Mouse (Mus musculus) Patski (cell line): ENCODE results near the gene Zdhhc22. TPM values are rescaled to one million over a fixed set of nuclear protein-coding genes. Genes with fewer than 3 reads are reported as not detected.
A peak's percentile ranks its signal among the peaks of the same experiment; 100 is the strongest.

Source experiments
- ATAC-seq: fragments of 100-300 bp; one replicate; pipeline ENCODE4 v1.8.0; 2021
- CTCF ChIA-PET: fragments of 350-600 bp; sonication (Branson Sonifier 250); formaldehyde crosslinking; loops from one replicate; lab custom pipeline; 2022; ENCODE audit warnings: inconsistent platforms; lab: Charles Lee
- POLR2A ChIA-PET: fragments of 350-600 bp; sonication (Branson Sonifier 250); formaldehyde crosslinking; loops from one replicate; lab custom pipeline; 2022; ENCODE audit warnings: antibody characterized with exemption, inconsistent platforms; lab: Charles Lee
- DNase-seq: peaks from one replicate; pipeline ENCODE4 v3.0.0-alpha.2; 2011; ENCODE audit warnings: low read depth, low spot score
- H3K27me3 ChIP-seq: fragments of 371-371 bp; one replicate; pipeline ENCODE4 v1.5.1; 2021
- CTCF ChIP-seq: fragments of 100-300 bp; IDR thresholded peaks from one replicate; pipeline ENCODE4 v1.5.1; 2021
- in situ Hi-C: fragments of 300-500 bp; cut with MboI; formaldehyde crosslinking; loops from 3 replicates; pipeline ENCODE4 v1.11.1; 2018; ENCODE audit warnings: low pct_unique_long_range_greater_than_20kb, mixed read lengths
- polyA plus RNA-seq: library from polyadenylated mRNA; unstranded; gene quantifications from one replicate; pipeline ENCODE4 v1.2.3, GENCODE M21; 2021

Zdhhc22 gene
- polyA plus RNA-seq, 1 experiment from 2014 or later, result not detected

DNA sequence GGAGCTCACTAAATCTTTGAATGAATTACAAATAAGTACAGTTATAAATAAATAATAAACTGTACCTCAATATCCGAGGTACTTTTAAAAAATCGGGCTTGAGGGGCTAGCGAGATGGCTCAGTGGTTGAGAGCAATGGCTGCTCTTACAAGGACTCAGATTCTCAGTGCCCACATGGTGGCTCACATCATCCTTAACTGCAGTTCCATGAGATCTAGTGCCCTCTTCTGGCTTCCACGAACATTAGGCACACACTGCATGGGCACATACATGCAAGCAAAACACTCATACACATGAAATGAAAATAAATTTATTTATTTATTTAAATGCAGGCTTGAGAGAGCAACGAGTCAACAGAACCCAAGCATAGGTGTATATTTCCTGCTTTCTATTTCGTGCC is 5.7 kb upstream of the Zdhhc22 start:
- ChIA-PET POLR2A (no interaction called here), CTCF (no interaction called here)
- H3K27me3 ChIP-seq, result peaks cover 39% of the 10 kb centered on the region
- no peak for DNase-seq
- no peak for ATAC-seq
- no peak for TF ChIP-seq CTCF
- in situ Hi-C loops, result no loop called here

DNA sequence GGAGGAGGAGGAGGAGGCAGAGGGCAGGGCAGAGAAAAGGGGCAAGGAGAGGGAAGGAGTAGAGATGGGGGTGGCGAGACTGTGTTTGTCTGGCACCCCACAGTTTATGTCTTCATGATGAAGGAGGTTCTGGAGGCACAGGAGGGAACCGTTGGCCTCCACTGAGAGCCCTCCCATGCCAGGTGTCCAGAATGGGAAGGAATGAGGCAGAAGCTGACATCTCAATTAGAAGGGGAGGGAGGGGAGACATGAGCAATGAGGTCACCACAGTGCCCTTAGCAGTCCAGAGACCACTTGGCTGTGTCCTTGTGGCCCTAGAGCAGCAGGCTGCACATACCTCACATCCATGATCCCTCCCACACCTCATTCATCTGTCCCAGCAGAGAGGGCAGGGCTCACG is 4.5 kb upstream of the Zdhhc22 start:
- H3K27me3 ChIP-seq, result peaks cover 46% of the 10 kb centered on the region
- in situ Hi-C loops, result no loop called here
- DNase-seq, result no peak
- TF ChIP-seq CTCF, result no peak
- ChIA-PET POLR2A (no interaction called here), CTCF (no interaction called here)
- no peak for ATAC-seq

DNA sequence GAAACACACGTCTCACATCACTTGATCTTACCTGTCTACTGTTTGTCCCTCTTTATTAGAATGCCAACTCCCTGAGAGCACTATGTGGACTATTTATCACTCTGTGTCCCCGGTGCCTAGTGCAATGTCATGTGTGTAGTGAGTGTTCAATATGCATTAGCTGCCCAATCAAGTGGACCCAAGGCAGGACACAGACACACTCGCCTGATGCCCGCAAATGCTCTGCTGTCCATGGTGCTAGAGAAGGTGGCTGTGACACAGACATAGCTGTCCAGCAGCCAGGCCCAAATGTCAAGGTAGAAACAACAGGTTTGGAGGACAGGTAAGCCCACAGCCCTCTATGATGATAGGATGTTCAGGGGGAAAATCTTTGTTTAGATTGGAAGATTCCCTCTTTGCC is 3.9 kb upstream of the Zdhhc22 start:
- no peak for TF ChIP-seq CTCF
- DNase-seq (no peak), ATAC-seq (no peak)
- peaks cover 52% of the 10 kb centered on the region for H3K27me3 ChIP-seq
- in situ Hi-C loops, result no loop called here
- ChIA-PET POLR2A (no interaction called here), CTCF (no interaction called here)

DNA sequence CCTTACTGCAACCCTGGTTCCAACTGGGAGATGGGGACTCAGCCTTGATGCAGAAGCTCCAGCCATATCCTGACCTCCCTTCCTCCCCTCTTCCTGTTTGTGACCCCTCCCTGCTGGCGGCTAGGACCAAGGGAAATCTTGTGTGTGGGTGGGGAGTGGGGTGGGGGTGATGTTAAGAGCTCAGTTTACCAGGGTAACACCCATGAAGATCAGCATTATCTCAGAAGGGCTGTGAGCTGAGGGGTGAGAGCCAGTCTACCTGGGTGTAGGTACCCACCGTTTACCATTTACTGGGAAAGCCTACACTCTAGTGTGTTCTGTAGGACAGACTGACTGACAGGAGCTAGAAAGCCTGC is 503 bp upstream of the Zdhhc22 start:
- DNase-seq (no peak), ATAC-seq (no peak)
- no peak for TF ChIP-seq CTCF
- CTCF ChIA-PET, result no interaction called here
- H3K27me3 ChIP-seq, result peaks cover 60% of the 10 kb centered on the region
- in situ Hi-C loops, result no loop called here
- POLR2A ChIA-PET, result no interaction called here

DNA sequence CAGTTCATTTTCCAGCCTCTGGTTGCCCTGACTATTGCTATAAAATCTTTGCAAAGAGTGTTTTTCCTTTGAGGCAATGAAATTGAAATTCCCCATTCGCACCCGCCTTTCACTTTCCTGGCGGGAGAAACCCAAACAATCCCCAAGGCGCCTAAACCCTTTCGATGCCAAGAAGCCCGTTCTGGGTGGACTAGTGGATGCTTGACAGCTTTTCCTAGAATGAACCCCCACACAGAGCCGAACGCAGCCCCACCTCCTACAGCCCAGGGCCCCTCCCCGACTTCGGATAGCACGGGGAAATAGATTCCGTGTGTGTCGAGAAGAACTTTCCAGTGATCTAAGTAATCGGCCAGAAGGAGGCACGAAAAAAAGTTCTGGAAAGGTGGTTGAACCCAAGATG is 852 bp downstream of the Zdhhc22 start:
- in situ Hi-C loops, result no loop called here
- no peak for DNase-seq
- ChIA-PET CTCF (interaction anchor here (1.2 kb wide), 1 partner anchor 11 kb away, joined by 3 read pairs; no protein-coding TSS in a partner anchor), POLR2A (no interaction called here)
- ATAC-seq, result no peak
- H3K27me3 ChIP-seq, result peaks cover 66% of the 10 kb centered on the region
- no peak for TF ChIP-seq CTCF

DNA sequence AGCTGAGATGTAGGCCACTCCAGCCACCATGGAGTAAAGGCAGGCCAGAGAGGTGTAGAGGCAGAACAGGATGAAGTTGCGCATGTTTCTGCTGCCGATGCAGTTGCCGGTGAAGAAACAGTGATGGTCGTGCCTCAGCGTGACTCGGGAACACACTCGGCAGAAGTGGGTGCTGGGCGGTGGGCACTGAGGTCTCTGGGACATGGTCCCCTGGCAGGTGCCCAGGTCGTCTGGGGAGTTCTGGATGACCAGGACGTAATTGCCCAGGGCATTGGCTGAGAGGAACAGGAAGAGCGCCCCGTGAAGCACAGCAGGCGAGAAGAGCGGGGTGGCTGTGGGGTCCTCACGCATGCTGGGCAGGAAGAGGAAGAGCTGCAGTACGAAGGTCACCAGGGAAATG is 2.0 kb downstream of the Zdhhc22 start:
- TF ChIP-seq CTCF, result no peak
- H3K27me3 ChIP-seq, result peaks cover 69% of the 10 kb centered on the region
- CTCF ChIA-PET, result no interaction called here
- ATAC-seq (no peak), DNase-seq (no peak)
- POLR2A ChIA-PET, result no interaction called here
- in situ Hi-C loops, result no loop called here

DNA sequence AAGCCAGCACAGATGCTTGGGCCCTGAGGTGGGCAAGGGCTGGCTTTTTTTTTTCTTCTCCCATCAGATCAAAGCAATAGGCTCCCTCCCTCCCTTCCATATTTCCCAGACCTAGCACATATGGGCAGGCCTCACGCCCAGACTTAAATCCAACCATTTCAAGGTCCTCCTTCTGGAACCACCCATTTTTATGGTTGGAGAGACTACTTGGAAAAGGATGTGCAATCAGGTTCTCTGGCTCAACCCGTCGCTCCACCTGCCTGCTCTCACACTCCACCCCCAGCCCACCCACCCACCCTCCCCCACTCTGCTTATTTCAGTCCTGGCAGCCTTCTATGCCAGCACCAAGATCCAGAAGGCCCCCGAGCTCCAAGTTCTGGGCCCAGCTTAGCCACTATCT is 3.7 kb downstream of the Zdhhc22 start:
- CTCF ChIA-PET, result no interaction called here
- peaks cover 64% of the 10 kb centered on the region for H3K27me3 ChIP-seq
- DNase-seq (no peak), ATAC-seq (no peak)
- TF ChIP-seq CTCF, result no peak
- in situ Hi-C loops, result no loop called here
- POLR2A ChIA-PET, result no interaction called here

DNA sequence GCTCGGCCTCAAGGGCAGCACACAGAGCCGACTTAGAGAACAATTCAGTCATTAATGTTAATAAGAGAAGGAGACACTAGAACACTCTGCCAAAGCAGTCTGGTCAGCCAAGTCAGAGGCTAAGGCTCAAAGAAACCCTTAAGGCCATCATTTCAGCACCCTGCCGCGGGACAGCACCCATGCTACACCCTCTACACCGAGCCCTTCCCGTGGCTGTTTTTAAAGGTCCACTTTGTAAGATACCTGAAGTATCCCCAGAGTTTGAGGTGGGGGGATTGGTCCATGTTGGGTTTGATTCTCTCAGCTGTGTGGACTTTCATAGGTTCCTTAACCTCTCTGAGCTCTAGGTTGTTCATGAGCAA is 6.1 kb downstream of the Zdhhc22 start:
- ATAC-seq, result peak; percentile 31
- ChIA-PET POLR2A (no interaction called here), CTCF (no interaction called here)
- in situ Hi-C loops, result no loop called here
- no peak for DNase-seq
- peaks cover 50% of the 10 kb centered on the region for H3K27me3 ChIP-seq
- TF ChIP-seq CTCF, result no peak

DNA sequence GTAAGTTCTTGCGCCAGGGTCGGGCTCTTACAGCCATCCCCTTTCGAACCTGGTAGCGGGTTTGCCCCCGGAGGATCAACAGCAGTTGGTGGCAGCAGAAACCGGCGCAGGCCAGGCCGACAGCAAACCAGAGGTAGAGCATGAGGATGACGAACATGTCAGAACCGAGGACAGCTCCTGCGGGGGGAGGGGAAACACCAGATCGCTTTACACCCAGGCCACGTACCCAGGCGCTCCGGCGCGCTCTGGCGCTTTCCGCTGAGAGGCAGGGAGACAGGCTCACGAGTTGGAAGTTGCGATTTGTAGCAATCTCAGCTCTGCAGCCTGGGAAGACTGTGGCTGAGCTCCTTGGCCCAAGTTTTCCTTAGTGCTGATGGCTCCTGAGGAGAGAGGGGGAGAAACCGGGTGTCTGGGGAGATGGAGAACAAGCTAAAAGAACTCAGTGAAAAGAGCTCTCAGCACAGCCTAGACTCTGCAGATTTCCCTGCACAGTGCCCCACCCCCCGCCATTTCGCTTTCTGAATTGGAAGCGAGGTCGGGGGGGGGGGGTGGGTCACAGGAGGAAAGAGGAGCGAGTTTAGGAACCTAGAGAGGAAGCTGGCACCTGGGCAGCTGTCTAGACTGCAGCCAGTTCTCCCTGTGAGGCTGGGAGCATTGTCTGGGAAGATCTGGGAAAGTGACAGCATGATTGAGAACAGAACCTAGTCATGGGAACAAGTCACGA is 6.6 kb downstream of the Zdhhc22 start:
- in situ Hi-C loops, result no loop called here
- ATAC-seq (peak; percentile 17), DNase-seq (no peak)
- peaks cover 48% of the 10 kb centered on the region for H3K27me3 ChIP-seq
- TF ChIP-seq CTCF, result no peak
- POLR2A ChIA-PET, result no interaction called here
- CTCF ChIA-PET, result no interaction called here

DNA sequence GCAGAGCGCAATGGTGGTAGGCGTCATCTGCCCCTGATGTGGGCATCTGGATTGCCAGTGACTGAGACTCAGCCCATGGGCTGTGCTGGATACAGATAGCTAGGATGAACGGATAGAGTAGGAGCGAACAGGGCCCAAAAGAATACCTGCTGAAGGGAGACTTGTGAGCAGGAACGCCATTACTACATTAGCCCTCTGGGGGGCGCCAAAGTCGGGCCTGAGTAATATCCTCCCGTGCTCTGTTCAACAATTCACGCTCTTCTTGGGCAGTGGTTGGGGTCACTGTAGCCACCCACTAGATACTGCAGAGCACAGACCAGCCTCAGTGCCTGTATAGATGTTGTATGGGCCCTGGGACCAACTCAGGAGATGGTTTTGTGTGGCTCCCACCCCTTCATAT is 9.1 kb downstream of the Zdhhc22 start:
- in situ Hi-C loops, result no loop called here
- ChIA-PET CTCF (no interaction called here), POLR2A (no interaction called here)
- ATAC-seq, result no peak
- H3K27me3 ChIP-seq, result peaks cover 36% of the 10 kb centered on the region
- TF ChIP-seq CTCF, result no peak
- DNase-seq, result no peak

DNA sequence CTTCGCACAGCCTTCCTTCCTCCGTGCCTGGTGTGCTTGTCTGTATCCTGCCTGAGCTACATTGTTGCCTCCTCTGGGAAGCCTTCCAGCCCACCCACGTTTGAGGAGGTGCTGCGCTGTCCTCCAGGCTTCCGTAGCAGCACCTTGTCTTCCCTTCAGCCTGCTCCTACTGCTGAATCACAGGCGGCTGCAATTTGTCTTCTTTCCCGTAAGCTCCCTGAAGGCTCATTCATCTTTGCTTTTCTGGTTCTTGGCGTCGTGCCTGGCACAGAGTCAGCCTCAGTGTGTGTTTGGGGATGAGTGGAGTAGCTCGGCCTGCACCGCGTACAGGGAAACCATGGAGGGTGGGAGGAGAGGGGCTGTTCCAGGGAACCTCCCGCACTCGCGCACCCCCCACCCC is 12.4 kb downstream of the Zdhhc22 start:
- ChIA-PET POLR2A (interaction anchor here (0.6 to 0.7 kb wide), 2 partner anchors 44 to 276 kb away, joined by 3 to 4 read pairs; no protein-coding TSS in a partner anchor), CTCF (interaction anchor here (1.0 kb wide), 1 partner anchor 12 kb away, joined by 3 read pairs; no protein-coding TSS in a partner anchor)
- no peak for ATAC-seq
- peaks cover 7% of the 10 kb centered on the region for H3K27me3 ChIP-seq
- no peak for TF ChIP-seq CTCF
- DNase-seq, result no peak
- in situ Hi-C loops, result no loop called here
